Mouse (Mus musculus) layer of hippocampus, adult 11-12 months (tissue): ENCODE results near the gene Gm11084.
"Not testable (repeated sequence)": the region's sequence is repeated elsewhere in the genome, so short reads cannot be mapped to it uniquely, and the experiment has no call there.

Experiments
- DNase-seq: peaks from one replicate; pipeline ENCODE4 v3.0.0; 2022; ENCODE audit warnings: low spot score

Gm11084 gene

GRCm38 (mm10) chr2:72986616-72987015, at the start of gene Gm11084:
Gene Gm11084, minus strand, starts transcription at chr2:72986716.
- DNase-seq, result no peak

- no peak for DNase-seq
Measured at GRCm38 (mm10) chr2:73031061-73032055, 44.8 kb upstream of the Gm11084 start.

DNA sequence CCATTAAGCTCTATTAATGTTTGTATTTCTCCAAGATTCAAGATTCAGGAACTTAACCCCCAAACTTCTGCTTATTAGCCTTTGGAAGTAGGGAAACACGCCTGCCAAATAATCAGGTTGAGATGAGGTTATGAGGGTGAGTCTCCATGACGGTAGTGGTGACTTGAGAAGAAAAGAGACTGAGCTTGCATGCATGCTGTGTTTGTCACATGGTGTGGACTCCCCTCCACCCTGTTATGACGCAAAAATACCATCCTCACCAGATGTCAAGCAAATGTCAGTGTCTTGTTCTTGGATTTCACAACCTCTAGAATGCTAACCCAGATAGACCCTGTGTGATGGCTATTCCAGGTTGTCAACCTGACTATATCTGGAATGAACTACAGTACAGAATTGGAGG, 43.3 kb upstream of the Gm11084 start:
- DNase-seq, result no peak

DNA sequence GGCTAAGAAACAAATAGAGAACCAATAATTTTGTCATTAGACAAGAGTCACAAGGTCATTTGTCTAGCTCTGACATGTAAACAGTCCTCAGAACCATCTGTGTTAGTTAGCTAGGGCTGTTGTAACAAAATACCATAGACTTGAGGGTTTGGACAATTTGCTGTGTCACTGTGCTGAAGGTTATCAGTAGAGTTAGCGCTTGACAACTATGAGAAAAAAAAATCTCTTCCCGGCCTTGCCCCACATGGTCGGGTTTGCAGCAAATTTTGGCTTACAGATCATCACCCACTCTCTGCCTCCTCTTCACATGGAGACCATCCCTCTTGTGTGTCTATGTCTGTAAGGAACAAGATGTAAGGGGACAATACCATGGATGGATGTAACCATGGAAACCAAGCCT, 41.5 kb upstream of the Gm11084 start:
- no peak for DNase-seq

- DNase-seq, result no peak
Measured at GRCm38 (mm10) chr2:73027126-73027525, 40.6 kb upstream of the Gm11084 start.

- DNase-seq, result no peak
Measured at GRCm38 (mm10) chr2:73023803-73024202, 37.3 kb upstream of the Gm11084 start.

DNA sequence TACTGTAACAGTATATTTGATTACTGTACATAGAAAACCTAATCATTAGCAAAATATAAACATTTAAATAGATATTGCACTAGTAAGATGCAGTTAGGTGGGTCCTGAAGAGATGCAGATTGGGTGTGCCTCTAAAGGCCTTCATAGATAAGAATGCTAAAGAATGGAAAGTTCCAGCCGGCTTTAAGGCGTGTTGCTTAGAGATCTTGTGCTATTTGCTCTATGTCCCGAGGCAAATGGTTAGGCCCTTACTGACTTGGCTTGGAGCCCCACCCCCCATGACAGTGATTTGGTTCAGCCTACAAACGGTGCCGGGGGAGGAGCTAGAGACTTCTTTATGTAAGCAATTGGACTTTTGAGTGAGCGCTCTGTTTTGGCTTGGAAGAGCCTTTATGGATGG, 34.5 kb upstream of the Gm11084 start:
- DNase-seq, result no peak

GRCm38 (mm10) chr2:73019371-73020146, 33.0 kb upstream of the Gm11084 start:
- DNase-seq, result peak; percentile 78

- not testable (repeated sequence) for DNase-seq
Measured at GRCm38 (mm10) chr2:73014063-73014462, 27.5 kb upstream of the Gm11084 start.

DNA sequence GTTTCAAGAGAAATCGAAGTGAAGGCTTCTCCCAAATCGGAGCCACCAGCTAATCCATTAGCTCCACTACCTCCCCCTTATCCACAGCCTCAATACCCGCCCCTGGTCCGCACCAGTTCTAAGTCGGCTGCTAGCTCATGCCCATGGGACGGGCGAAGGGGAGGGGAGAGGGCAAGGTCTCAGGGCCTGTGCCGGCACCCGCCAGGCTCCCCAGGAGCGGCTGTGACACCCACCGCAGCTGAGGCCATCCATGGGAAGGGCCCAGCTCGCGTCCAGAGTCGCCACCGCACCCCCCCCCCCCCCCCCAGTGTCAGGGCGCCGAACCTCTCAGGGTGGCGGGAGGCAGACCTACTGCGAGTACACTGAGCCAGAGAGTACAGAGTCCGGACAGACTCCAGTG, 26.1 kb upstream of the Gm11084 start:
- DNase-seq, result no peak

DNA sequence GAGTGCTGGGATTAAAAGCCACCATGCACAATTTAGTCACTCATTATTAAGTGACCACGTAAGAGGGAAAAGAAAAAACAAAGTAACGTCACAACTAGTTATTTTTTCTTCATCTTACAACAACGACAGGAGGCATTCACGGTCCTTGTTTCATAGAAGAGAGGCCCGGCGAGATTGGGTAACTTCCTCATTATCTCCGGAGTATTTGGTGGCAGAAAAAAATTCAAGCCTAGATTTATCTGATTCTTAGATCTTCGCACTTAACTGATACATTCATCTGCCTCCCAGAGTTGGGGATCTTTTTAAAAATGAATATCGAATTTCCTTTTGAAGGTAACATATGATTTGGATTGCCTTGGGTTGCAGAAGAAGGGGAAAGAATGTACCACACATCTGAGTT, 21.0 kb upstream of the Gm11084 start:
- DNase-seq, result no peak

GRCm38 (mm10) chr2:73005611-73006515, 19.3 kb upstream of the Gm11084 start:
- no peak for DNase-seq

GRCm38 (mm10) chr2:73003751-73004717, 17.5 kb upstream of the Gm11084 start:
- peak; percentile 56 for DNase-seq

DNA sequence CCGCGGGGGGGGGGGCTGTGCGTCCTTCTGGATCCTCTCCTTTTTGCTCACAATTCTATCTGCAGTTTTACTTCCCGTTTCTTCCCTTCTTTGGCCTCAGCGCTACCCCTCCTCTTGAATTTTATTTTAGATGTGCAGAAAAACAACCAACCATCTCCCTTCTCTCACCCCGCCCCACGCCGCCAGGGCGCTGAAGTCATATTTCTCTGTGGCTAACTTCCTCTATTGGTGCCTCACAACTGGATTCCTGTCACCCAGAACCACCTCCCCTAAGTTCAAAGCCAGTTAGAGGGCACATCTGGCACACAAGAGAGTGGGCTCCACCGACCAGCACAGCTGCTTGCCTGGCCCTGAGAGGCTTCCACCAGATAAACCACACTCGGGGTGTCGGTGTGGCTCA, 16.5 kb upstream of the Gm11084 start:
- no peak for DNase-seq

DNA sequence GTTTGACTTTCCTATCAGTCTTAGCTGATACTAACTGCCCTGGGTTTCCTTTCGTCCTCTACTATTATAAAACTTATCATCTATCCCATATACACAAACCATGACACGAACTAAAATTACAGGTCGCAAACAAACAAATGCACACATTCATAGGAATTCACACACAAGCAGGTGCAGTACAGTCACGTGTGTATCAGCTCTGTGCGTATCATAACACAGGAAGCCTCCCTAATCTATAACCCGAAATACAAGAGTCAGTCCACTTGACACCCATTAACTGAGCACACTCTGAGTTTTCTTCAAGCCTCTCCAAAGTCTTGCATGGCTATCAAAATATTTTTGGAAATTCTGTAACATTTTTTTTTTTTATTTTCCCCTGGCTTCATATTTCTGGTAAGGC, 15.9 kb upstream of the Gm11084 start:
- DNase-seq, result no peak

DNA sequence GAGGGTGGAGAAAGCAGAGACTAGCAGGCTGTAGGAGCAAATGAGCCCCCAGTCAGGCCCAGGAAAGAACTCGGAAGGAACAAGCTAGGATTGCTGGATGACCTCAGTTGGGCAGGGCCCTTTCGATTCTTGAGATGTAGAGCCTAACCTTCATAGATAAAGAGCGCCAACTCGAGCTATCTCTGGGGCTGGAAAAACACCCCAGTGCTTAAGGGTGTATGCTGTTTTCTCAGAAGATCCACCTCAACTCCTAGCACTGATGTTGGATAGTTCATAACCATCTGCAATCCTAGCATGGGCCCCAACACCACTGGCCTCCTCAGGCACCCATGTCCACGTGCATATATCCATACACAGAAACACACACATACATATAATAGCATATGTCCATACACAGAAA, 15.5 kb upstream of the Gm11084 start:
- DNase-seq, result no peak

DNA sequence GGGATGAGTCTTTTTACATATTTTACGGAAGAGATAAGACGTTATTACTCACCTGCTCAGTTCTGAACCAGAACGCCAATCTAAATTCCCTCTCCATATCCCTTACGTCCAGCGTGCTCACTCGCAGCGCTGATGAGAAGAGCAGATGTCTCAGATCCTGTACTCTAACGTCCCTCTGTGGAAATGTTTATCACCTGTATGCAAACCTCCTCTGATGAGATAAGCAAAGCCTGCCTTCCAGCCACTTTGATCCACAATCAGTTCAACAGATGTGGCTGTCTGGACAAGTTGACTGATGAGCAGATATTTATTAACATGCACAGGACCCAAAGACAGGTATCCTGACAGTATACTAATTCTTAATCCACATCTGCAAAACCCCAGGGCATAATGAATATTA, 13.7 kb upstream of the Gm11084 start:
- no peak for DNase-seq

DNA sequence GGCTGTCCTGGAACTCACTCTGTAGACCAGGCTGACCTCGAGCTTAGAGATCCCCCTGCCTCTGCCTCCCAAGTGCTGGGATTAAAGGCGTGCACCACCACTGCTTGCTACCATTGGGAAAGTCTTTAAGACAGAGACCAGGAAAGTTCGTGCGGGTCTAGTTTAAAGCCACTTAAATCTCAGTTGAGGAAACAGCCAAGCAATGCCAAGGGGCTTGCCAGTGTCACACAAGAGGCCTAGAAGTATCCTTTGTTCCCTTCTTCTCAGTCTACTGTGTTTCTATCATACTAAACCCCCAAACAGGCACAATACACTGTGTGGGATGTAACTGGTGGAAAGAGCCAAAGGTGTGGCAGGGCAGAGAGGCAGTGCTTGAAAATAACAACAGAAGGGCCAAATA, 11.1 kb upstream of the Gm11084 start:
- DNase-seq, result no peak

- no peak for DNase-seq
Measured at GRCm38 (mm10) chr2:72996808-72997378, 10.4 kb upstream of the Gm11084 start.

GRCm38 (mm10) chr2:72995346-72996097, 9.0 kb upstream of the Gm11084 start:
- DNase-seq, result peak; percentile 67
